Mouse (Mus musculus): ENCODE measurements around the gene BC048403.

BC048403 gene

DNA sequence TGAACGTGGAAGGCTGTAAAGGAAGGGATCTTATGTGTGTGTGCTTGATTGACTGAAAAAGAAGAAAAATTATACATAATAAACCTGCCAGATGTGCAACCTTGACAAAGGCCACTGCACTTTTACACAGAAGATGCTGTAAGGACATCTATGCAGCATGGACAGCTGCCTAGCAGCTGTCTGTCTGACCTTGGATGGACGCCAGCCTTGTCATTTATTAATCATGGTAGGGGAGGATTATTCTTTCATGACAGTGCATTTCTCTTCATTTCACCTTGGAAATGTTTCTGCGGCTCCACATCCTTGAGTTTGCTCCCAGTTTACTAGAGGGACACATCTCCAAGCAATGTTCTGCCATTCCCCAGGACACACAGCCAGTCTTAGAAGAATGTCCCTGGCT is 48.8 kb downstream of the BC048403 start:
- H3K9me3 ChIP-seq (ENCODE audit: low read length), result peaks cover 8% of the 10 kb centered on the region
- TF ChIP-seq NANOG (IDR thresholded peaks at IDR 0.05; ENCODE audit: borderline replicate concordance, low read length) (no peak), POU5F1 (IDR thresholded peaks at IDR 0.05; ENCODE audit: borderline replicate concordance, low read length) (no peak), CTCF (conservative IDR thresholded peaks at IDR 0.05; ENCODE audit: low read length) (no peak)
- no peaks in the 10 kb centered on the region for H3K36me3 ChIP-seq (ENCODE audit: insufficient read depth, low read length)
- H3K4me3 ChIP-seq (replicated peaks; ENCODE audit: low read length), result no peak overlapping the region
- H3K4me1 ChIP-seq (replicated peaks; ENCODE audit: low read depth, low read length), result 0 out of 2 replicates have a peak, but pooled peaks cover 6% of the 10 kb centered on the region
- H3K27me3 ChIP-seq (ENCODE audit: insufficient read depth, low read length), result no peaks in the 10 kb centered on the region

DNA sequence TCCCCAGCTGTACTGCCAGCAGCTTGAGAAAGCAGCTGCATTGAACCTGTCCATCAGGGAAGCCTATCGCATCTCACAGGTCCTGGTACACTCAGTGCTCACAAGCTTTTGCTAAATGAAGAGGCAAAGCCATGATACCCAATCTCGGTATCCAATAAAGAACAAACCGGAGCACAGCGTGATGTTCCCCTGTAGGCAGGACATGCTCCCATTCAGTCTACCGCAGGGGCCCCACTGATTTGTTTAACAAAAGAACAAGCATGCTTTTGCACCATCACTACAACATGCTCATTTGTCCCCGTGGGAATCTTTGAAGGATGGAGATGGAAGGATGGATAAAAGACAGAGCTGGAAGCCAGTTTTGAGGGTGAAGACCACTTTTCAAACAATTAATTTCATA is 50.3 kb downstream of the BC048403 start:
- TF ChIP-seq CTCF (conservative IDR thresholded peaks at IDR 0.05; ENCODE audit: low read length), result no peak
- TF ChIP-seq POU5F1 (IDR thresholded peaks at IDR 0.05; ENCODE audit: borderline replicate concordance, low read length), result no peak
- TF ChIP-seq NANOG (IDR thresholded peaks at IDR 0.05; ENCODE audit: borderline replicate concordance, low read length), result no peak
- Histone ChIP-seq H3K36me3 (ENCODE audit: insufficient read depth, low read length) (no peaks in the 10 kb centered on the region), H3K4me1 (replicated peaks; ENCODE audit: low read depth, low read length) (0 out of 2 replicates have a peak, but pooled peaks cover 6% of the 10 kb centered on the region), H3K9me3 (ENCODE audit: low read length) (no peaks in the 10 kb centered on the region), H3K4me3 (replicated peaks; ENCODE audit: low read length) (no peak overlapping the region), H3K27me3 (ENCODE audit: insufficient read depth, low read length) (no peaks in the 10 kb centered on the region)

DNA sequence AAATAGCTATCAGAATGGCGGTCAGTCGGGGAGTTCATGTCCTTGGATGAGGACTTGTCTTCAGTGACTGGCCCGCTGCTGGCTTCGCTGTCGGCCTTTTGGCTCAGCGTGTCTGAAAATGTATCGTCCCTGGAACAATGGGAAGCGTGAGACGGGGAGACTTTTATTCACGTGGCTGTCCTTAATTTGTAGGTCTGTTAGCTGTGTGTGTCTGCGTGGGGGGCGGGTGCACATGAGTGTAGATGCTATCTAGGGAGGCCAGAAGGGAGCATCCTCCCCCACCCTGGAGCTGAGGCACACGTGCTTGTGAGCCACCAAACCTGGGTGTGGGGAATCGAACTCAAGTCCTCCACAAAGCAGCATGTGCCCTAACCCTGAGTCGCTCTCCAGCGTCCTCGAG is 52.9 kb downstream of the BC048403 start:
- 0 out of 2 replicates have a peak, but pooled peaks cover 10% of the 10 kb centered on the region for H3K4me1 ChIP-seq (replicated peaks; ENCODE audit: low read depth, low read length)
- no peak overlapping the region for H3K4me3 ChIP-seq (replicated peaks; ENCODE audit: low read length)
- TF ChIP-seq POU5F1 (IDR thresholded peaks at IDR 0.05; ENCODE audit: borderline replicate concordance, low read length), result no peak
- no peak for TF ChIP-seq NANOG (IDR thresholded peaks at IDR 0.05; ENCODE audit: borderline replicate concordance, low read length)
- TF ChIP-seq CTCF (conservative IDR thresholded peaks at IDR 0.05; ENCODE audit: low read length), result no peak
- H3K36me3 ChIP-seq (ENCODE audit: insufficient read depth, low read length), result no peaks in the 10 kb centered on the region
- no peaks in the 10 kb centered on the region for H3K27me3 ChIP-seq (ENCODE audit: insufficient read depth, low read length)
- H3K9me3 ChIP-seq (ENCODE audit: low read length), result no peaks in the 10 kb centered on the region

DNA sequence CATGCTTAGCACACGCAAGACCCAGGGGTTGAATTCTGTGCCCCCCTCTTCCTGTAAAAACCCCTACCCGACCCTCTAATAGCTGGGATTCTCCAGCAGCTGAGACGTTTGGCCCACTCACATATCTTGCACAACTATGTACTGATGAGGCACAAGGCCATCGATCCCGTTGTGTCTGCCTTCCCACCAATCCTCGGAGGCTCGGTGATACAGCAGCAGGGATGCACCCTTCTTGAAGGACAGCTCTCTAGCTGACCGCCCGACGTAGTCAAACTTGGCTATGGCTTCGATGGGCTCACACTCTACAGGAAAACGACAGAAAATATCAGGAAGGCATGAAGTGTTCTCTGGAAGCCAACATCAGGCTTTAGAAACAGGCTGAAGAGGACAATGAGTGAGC is 54.7 kb downstream of the BC048403 start:
- Histone ChIP-seq H3K36me3 (ENCODE audit: insufficient read depth, low read length) (no peaks in the 10 kb centered on the region), H3K4me1 (replicated peaks; ENCODE audit: low read depth, low read length) (0 out of 2 replicates have a peak, but pooled peaks cover 10% of the 10 kb centered on the region), H3K27me3 (ENCODE audit: insufficient read depth, low read length) (no peaks in the 10 kb centered on the region), H3K9me3 (ENCODE audit: low read length) (no peaks in the 10 kb centered on the region), H3K4me3 (replicated peaks; ENCODE audit: low read length) (no peak overlapping the region)
- TF ChIP-seq NANOG (IDR thresholded peaks at IDR 0.05; ENCODE audit: borderline replicate concordance, low read length) (no peak), POU5F1 (IDR thresholded peaks at IDR 0.05; ENCODE audit: borderline replicate concordance, low read length) (no peak), CTCF (conservative IDR thresholded peaks at IDR 0.05; ENCODE audit: low read length) (no peak)

DNA sequence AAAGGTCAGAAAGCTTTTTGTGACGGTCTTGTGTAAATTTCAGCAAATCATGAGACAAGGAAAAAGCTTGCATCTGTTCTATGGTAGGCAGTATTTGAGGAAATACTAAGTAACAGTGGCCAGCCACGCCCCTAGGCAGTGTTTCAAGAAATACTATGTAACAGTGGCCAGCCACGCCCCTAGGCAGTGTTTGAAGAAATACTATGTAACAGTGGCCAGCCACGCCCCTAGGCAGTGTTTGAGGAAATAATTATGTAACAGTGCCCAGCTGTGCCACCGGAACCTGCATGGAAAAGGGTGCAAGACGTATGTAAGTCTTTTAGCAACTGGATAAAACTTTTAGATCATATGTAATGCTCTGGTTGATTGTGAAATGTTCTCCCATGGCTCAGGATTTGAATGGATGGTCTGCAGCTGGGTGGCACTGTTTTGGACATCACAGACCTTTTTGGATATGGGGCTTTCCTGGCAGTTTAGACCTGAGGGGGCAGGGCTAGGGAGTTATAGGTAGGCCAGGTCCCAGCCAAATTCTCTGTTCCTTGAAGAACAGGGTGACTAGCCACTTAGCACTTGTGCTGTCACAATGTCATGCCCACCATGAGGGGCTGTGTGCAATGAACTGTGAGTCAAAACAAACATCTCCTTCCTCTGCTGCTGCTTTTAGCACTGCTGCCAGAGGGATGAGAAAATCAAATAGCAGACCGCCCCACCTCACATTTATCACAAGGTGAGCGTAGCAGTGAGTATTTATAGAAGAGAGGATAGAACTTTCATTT is 56.5 kb downstream of the BC048403 start:
- Histone ChIP-seq H3K27me3 (ENCODE audit: insufficient read depth, low read length) (no peaks in the 10 kb centered on the region), H3K4me1 (replicated peaks; ENCODE audit: low read depth, low read length) (0 out of 2 replicates have a peak, but pooled peaks cover 10% of the 10 kb centered on the region), H3K36me3 (ENCODE audit: insufficient read depth, low read length) (no peaks in the 10 kb centered on the region), H3K4me3 (replicated peaks; ENCODE audit: low read length) (no peak overlapping the region), H3K9me3 (ENCODE audit: low read length) (no peaks in the 10 kb centered on the region)
- TF ChIP-seq NANOG (IDR thresholded peaks at IDR 0.05; ENCODE audit: borderline replicate concordance, low read length), result no peak
- no peak for TF ChIP-seq CTCF (conservative IDR thresholded peaks at IDR 0.05; ENCODE audit: low read length)
- TF ChIP-seq POU5F1 (IDR thresholded peaks at IDR 0.05; ENCODE audit: borderline replicate concordance, low read length), result no peak

DNA sequence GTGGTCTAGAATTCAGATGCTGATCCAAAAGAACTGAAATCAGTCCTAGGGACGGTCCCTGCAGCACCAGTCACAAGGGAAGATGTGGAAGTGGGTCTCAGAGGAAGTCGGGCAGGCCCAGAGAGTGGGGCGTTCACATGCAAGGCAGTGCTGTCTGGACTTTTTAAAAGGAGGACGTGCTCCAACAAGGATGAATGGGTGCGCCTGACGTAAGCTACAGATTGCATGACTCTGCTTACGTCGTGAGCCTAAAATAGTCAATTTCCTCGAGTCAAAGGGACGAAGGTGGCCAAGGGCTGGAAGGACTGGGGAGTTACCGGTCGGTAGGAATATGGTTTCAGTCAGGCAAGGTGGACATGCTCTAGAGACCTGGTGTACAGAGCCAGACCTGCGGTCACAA is 60.3 kb downstream of the BC048403 start:
- TF ChIP-seq NANOG (IDR thresholded peaks at IDR 0.05; ENCODE audit: borderline replicate concordance, low read length), result no peak
- TF ChIP-seq CTCF (conservative IDR thresholded peaks at IDR 0.05; ENCODE audit: low read length), result no peak
- no peak for TF ChIP-seq POU5F1 (IDR thresholded peaks at IDR 0.05; ENCODE audit: borderline replicate concordance, low read length)
- H3K4me1 ChIP-seq (replicated peaks; ENCODE audit: low read depth, low read length), result 0 out of 2 replicates have a peak, but pooled peaks cover 4% of the 10 kb centered on the region

More for the DNA sequence above, 60.3 kb downstream of the BC048403 start:
- no peaks in the 10 kb centered on the region for H3K9me3 ChIP-seq (ENCODE audit: low read length)
- H3K36me3 ChIP-seq (ENCODE audit: insufficient read depth, low read length), result no peaks in the 10 kb centered on the region
- no peak overlapping the region for H3K4me3 ChIP-seq (replicated peaks; ENCODE audit: low read length)
- no peaks in the 10 kb centered on the region for H3K27me3 ChIP-seq (ENCODE audit: insufficient read depth, low read length)

All from E14TG2a.4 (cell line).